19 mouse cellular contexts compared by ENCODE assay signal in the genomic region with DNA sequence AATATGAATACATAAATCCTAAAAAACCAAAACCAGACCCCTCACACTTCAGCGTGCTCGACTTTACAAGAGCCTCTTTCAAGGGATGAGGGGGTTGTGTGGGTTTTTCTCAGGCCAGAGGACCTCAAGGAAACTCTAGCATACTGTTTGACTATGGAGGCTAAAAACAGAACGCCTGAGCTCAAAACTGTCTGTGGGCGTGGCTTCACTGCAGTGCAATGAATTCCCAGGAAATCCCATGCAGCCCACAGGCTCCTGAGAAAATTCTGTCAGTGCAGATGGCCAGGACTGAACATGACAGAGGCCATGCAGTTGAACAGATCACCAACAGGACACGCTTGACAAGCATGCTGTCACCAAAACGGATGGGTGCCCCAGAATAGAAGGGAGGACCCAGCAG. TPM values are rescaled to one million over a fixed set of nuclear protein-coding genes. Genes with fewer than 3 reads are reported as not detected.
DNase-seq lines count a peak whose midpoint lies in the region; ATAC-seq lines count a peak whose summit lies in the region.
"Had no signal": no experiment of that assay in that cellular context is flagged by ENCODE, and none has a peak within 500 bp of the region (broad histone marks: within the 10 kb centered on the region; RNA-seq: fewer than 3 reads in every experiment).

No protein-coding gene starts in this region.

- no peak overlapping the region for H3K4me2 ChIP-seq in heart, embryonic 11.5 days
- H3K4me2 ChIP-seq in limb, embryonic 13.5 days (replicated peaks), result no peak overlapping the region
- H3K4me2 ChIP-seq: forebrain, embryonic 12.5 days; hindbrain, embryonic 13.5 days; kidney, embryonic 15.5 days; liver, embryonic 13.5 days; midbrain, embryonic 13.5 days had no signal

- H3K9me3 ChIP-seq in heart, embryonic 11.5 days (replicated peaks; ENCODE audit: control insufficient read depth, low read length), result no peaks in the 10 kb centered on the region
- H3K9me3 ChIP-seq in limb, embryonic 13.5 days, result no peaks in the 10 kb centered on the region
- no peaks in the 10 kb centered on the region for H3K9me3 ChIP-seq in limb, embryonic 10.5 days (replicated peaks)
- H3K9me3 ChIP-seq: forebrain, embryonic 12.5 days; hindbrain, embryonic 13.5 days; kidney, embryonic 15.5 days; liver, embryonic 13.5 days; midbrain, embryonic 13.5 days had no signal

- H3K27ac ChIP-seq in heart, embryonic 11.5 days (ENCODE audit: low read depth, low read length), result peak overlapping the region; percentile 25; the same call in 1 of the 2 replicates
- H3K27ac ChIP-seq in limb, embryonic 13.5 days, result 0 out of 2 replicates have a peak overlapping the region, but pooled peaks have one; percentile 15
- H3K27ac ChIP-seq in limb, embryonic 10.5 days, result no peak overlapping the region
- H3K27ac ChIP-seq: forebrain, embryonic 12.5 days; gastrocnemius, adult 2 months; hindbrain, embryonic 13.5 days; kidney, embryonic 15.5 days; liver, embryonic 13.5 days; midbrain, embryonic 13.5 days had no signal

- no peak for ATAC-seq in heart, embryonic 11.5 days (replicated peaks; ENCODE audit: insufficient number of reproducible peaks, low FRiP score, low TSS enrichment)
- no peak for ATAC-seq in limb, embryonic 13.5 days (ENCODE audit: low FRiP score, low read depth)
- ATAC-seq: midbrain, embryonic 13.5 days had no signal

- no peak overlapping the region for H3K4me3 ChIP-seq in heart, embryonic 11.5 days (ENCODE audit: low read depth, low read length)
- H3K4me3 ChIP-seq in limb, embryonic 13.5 days, result no peak overlapping the region
- no peak overlapping the region for H3K4me3 ChIP-seq in limb, embryonic 10.5 days
- H3K4me3 ChIP-seq: forebrain, embryonic 12.5 days; gastrocnemius, adult 2 months; hindbrain, embryonic 13.5 days; kidney, embryonic 15.5 days; liver, embryonic 13.5 days; midbrain, embryonic 13.5 days; myocyte had no signal

- H3K9ac ChIP-seq in heart, embryonic 11.5 days (ENCODE audit: low read depth, low read length), result no peak overlapping the region
- no peak overlapping the region for H3K9ac ChIP-seq in limb, embryonic 13.5 days
- H3K9ac ChIP-seq: forebrain, embryonic 12.5 days; hindbrain, embryonic 13.5 days; kidney, embryonic 15.5 days; liver, embryonic 13.5 days; midbrain, embryonic 13.5 days had no signal

- DNase-seq in heart, adult 8-10 months (ENCODE audit: low spot score), result no peak
- no peak for DNase-seq in limb, embryonic 10.5 days (ENCODE audit: low spot score)
- peak; percentile 16 to 28 for DNase-seq in right cerebral cortex, postnatal 36 days (ENCODE audit: low spot score in 2 of 2)
- DNase-seq in right cerebral cortex, postnatal 25 days, result no peak
- DNase-seq in cerebellum, adult 11-12 months, result no peak
- DNase-seq: cerebellum, adult 9-11 months; gastrocnemius, adult 2 months; left cerebral cortex, postnatal 4 days; liver, embryonic 13.5 days had no signal

- H3K27me3 ChIP-seq in heart, embryonic 11.5 days (ENCODE audit: control insufficient read depth, insufficient read depth, low read length), result no peaks in the 10 kb centered on the region
- no peaks in the 10 kb centered on the region for H3K27me3 ChIP-seq in limb, embryonic 13.5 days
- H3K27me3 ChIP-seq in limb, embryonic 10.5 days (ENCODE audit: low read depth, poor library complexity, severe bottlenecking), result no peaks in the 10 kb centered on the region
- H3K27me3 ChIP-seq: forebrain, embryonic 12.5 days; hindbrain, embryonic 13.5 days; kidney, embryonic 15.5 days; liver, embryonic 13.5 days; midbrain, embryonic 13.5 days had no signal

- H3K36me3 ChIP-seq in heart, embryonic 11.5 days (ENCODE audit: control insufficient read depth, insufficient read depth, low read length), result no peaks in the 10 kb centered on the region
- no peaks in the 10 kb centered on the region for H3K36me3 ChIP-seq in limb, embryonic 13.5 days
- H3K36me3 ChIP-seq in limb, embryonic 10.5 days, result no peaks in the 10 kb centered on the region; the same call in 1 of the 2 replicates
- H3K36me3 ChIP-seq: forebrain, embryonic 12.5 days; hindbrain, embryonic 13.5 days; kidney, embryonic 15.5 days; liver, embryonic 13.5 days; midbrain, embryonic 13.5 days had no signal

- H3K4me1 ChIP-seq in heart, embryonic 11.5 days (ENCODE audit: control insufficient read depth, insufficient read depth, low read length), result peaks cover 14% of the 10 kb centered on the region
- H3K4me1 ChIP-seq in limb, embryonic 13.5 days, result 0 out of 2 replicates have a peak, but pooled peaks cover 14% of the 10 kb centered on the region
- H3K4me1 ChIP-seq in limb, embryonic 10.5 days, result peaks cover 14% of the 10 kb centered on the region
- H3K4me1 ChIP-seq: forebrain, embryonic 12.5 days; midbrain, embryonic 13.5 days had no signal

- 52% methylated on average over 6 of the region's 6 CpGs for WGBS in heart, embryonic 11.5 days (ENCODE audit: insufficient replicate concordance)
- 56% methylated on average over 6 of the region's 6 CpGs for WGBS in limb, embryonic 13.5 days
- WGBS in limb, embryonic 10.5 days, result 76% methylated on average over 6 of the region's 6 CpGs

RNA-seq across cellular contexts. Expression of a gene that starts 10.9 kb away (rescaled TPM):
- 0.37 and 0.39 TPM in 2 replicates for polyA plus RNA-seq in heart, embryonic 11.5 days (2014; fragmentation: Nextera tagmentation; extraction: Ambion mirVana)
- under 1 TPM in 3 of 4 experiments, not detected in 1; 0.06 to 0.16 (median 0.06) TPM for total RNA-seq in heart, adult 8-10 months (2022)
- 0.15 TPM in 1 of 2 replicates, not detected in the other for polyA plus RNA-seq in limb, embryonic 13.5 days (2015; fragmentation: Nextera tagmentation; extraction: Ambion mirVana)
- polyA plus RNA-seq in limb, embryonic 10.5 days (2016; fragmentation: Nextera tagmentation; extraction: Ambion mirVana), result 0.06 and 0.16 TPM in 2 replicates
- total RNA-seq: granulocyte monocyte progenitor cell, adult 5-6 weeks; neutrophil, adult 5-6 weeks had no signal
- polyA plus RNA-seq: large intestine, adult 2 months; liver, embryonic 13.5 days had no signal

RNA-seq across cellular contexts. Expression of a gene that starts 31.9 kb away (rescaled TPM):
- polyA plus RNA-seq in heart, embryonic 11.5 days (2014; fragmentation: Nextera tagmentation; extraction: Ambion mirVana), result 7.5 and 10.0 TPM in 2 replicates
- 1 to 10 TPM; 1.2 to 2.3 (median 1.8) TPM for total RNA-seq in heart, adult 8-10 months (2022)
- 4.3 and 4.8 TPM in 2 replicates for polyA plus RNA-seq in limb, embryonic 13.5 days (2015; fragmentation: Nextera tagmentation; extraction: Ambion mirVana)
- polyA plus RNA-seq in limb, embryonic 10.5 days (2016; fragmentation: Nextera tagmentation; extraction: Ambion mirVana), result 1.8 and 2.6 TPM in 2 replicates
- total RNA-seq: granulocyte monocyte progenitor cell, adult 5-6 weeks; neutrophil, adult 5-6 weeks had no signal

RNA-seq across cellular contexts. Expression of a gene that starts 55.2 kb away (rescaled TPM):
- polyA plus RNA-seq in heart, embryonic 11.5 days (2014; fragmentation: Nextera tagmentation; extraction: Ambion mirVana), result 6.4 and 8.1 TPM in 2 replicates
- total RNA-seq in heart, adult 8-10 months (2022), result 1 to 10 TPM; 4.5 to 8.3 (median 7.1) TPM
- polyA plus RNA-seq in limb, embryonic 13.5 days (2015; fragmentation: Nextera tagmentation; extraction: Ambion mirVana), result 7.9 and 8.1 TPM in 2 replicates
- 11.2 and 16.2 TPM in 2 replicates for polyA plus RNA-seq in limb, embryonic 10.5 days (2016; fragmentation: Nextera tagmentation; extraction: Ambion mirVana)

Comparison
In these comparisons a context has a peak if more than half of its experiments do, and no peak if none do; other contexts are left out.
1. DNase-seq: peak in right cerebral cortex, postnatal 36 days (2 of 2); none in heart, adult 8-10 months (single experiment), limb, embryonic 10.5 days (single experiment), right cerebral cortex, postnatal 25 days (single experiment) and cerebellum, adult 11-12 months (single experiment).